Mouse (Mus musculus) kidney, postnatal 0 days (tissue): ENCODE measurements around the gene Cercam. TPM values are rescaled to one million over a fixed set of nuclear protein-coding genes. Genes with fewer than 3 reads are reported as not detected.
"Not testable (repeated sequence)": the region's sequence is repeated elsewhere in the genome, so short reads cannot be mapped to it uniquely, and the experiment has no call there.

Experiments
- ATAC-seq: fragments of 200-750 bp; cut with Nextera tagmentation; replicated peaks from 2 replicates; pipeline ENCODE4 v1.8.0; 2017; ENCODE audit warnings: low read depth, moderate number of reproducible peaks, moderate TSS enrichment, moderate library complexity; ENCODE audit not compliant: low FRiP score
- DNase-seq: peaks from one replicate; pipeline ENCODE4 v3.0.0-alpha.2; 2016; ENCODE audit warnings: low spot score
- H3K27ac ChIP-seq: fragments of 300-500 bp; sonication (generic); 2 replicates; pipeline ENCODE4 v1.5.1; 2014; ENCODE audit warnings: mild to moderate bottlenecking
- H3K27me3 ChIP-seq: fragments of 300-500 bp; sonication (generic); 2 replicates; pipeline ENCODE4 v1.6.1; 2014; ENCODE audit warnings: low read length, mixed read lengths; ENCODE audit not compliant: insufficient read depth
- H3K36me3 ChIP-seq: fragments of 300-500 bp; sonication (generic); 2 replicates; pipeline ENCODE4 v1.6.1; 2014; ENCODE audit warnings: low read length, mixed read lengths; ENCODE audit not compliant: insufficient read depth
- H3K4me1 ChIP-seq: fragments of 300-500 bp; sonication (generic); replicated peaks from 2 replicates; pipeline ENCODE4 v1.6.1; 2014; ENCODE audit warnings: antibody characterized with exemption, low read length, mixed read lengths; ENCODE audit not compliant: insufficient read depth
- H3K4me2 ChIP-seq: fragments of 300-500 bp; sonication (generic); 2 replicates; pipeline ENCODE4 v1.6.1; 2014; ENCODE audit warnings: mild to moderate bottlenecking, low read length, moderate library complexity, mixed read lengths
- H3K4me3 ChIP-seq: fragments of 300-500 bp; sonication (generic); replicated peaks from 2 replicates; pipeline ENCODE4 v1.5.1; 2014; ENCODE audit warnings: low read depth, low read length
- H3K9ac ChIP-seq: fragments of 300-500 bp; sonication (generic); 2 replicates; pipeline ENCODE4 v1.6.1; 2014; ENCODE audit warnings: low read depth, low read length
- H3K9me3 ChIP-seq: fragments of 300-500 bp; sonication (generic); replicated peaks from 2 replicates; pipeline ENCODE4 v1.6.1; 2016; ENCODE audit warnings: low read length, inconsistent platforms, mixed read lengths
- CTCF ChIP-seq: IDR thresholded peaks from 2 replicates; pipeline ENCODE4 v1.5.1; 2016; ENCODE audit warnings: antibody characterized with exemption, low read depth, mild to moderate bottlenecking, moderate library complexity
- WGBS: fragments of 180-500 bp; shearing (Covaris S2); extraction: QIAGEN DNeasy Blood & Tissue Kit; methylation state at CpG from one replicate; pipeline ENCODE4 v1.1.7; 2014; 5-methylcytosine and 5-hydroxymethylcytosine counted together
- polyA plus RNA-seq: library from polyadenylated mRNA; unstranded; fragments of >200 nt; fragmentation: Nextera tagmentation; extraction: Ambion mirVana; gene quantifications from 2 replicates; pipeline ENCODE4 v1.2.1, GENCODE M21; 2015

The Cercam gene
- polyA plus RNA-seq, 1 experiment from 2014 or later = 10.2 TPM

DNA sequence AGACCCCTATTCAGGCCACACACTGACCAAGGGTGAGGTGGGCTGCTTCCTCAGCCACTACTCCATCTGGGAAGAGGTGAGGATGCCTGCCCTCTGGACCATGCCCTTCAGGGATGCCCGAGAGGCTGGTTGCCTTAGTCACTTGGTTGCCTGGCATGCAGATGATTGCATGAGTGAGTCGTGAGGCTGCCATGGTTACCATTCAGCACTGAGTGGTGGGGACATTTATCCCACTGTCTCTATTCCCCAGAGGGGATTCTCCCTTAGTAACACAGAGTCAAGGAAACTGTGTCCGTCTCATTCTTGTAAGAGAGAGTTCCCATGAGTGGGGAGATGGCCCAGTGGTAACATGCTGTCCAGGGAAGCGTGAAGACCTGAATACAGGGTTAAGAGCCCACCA lies 9.1 kb downstream of the Cercam start:
- DNase-seq = no peak
- H3K4me2 ChIP-seq = no peak overlapping the region
- no peak overlapping the region for H3K27ac ChIP-seq
- no peak overlapping the region for H3K9ac ChIP-seq
- H3K36me3 ChIP-seq = no peaks in the 10 kb centered on the region
- H3K4me3 ChIP-seq = no peak overlapping the region
- no peak for TF ChIP-seq CTCF
- ATAC-seq = no peak
- H3K9me3 ChIP-seq = no peaks in the 10 kb centered on the region
- no peaks in the 10 kb centered on the region for H3K4me1 ChIP-seq
- no peaks in the 10 kb centered on the region for H3K27me3 ChIP-seq
- WGBS = 65% methylated on average over 4 of the region's 4 CpGs

DNA sequence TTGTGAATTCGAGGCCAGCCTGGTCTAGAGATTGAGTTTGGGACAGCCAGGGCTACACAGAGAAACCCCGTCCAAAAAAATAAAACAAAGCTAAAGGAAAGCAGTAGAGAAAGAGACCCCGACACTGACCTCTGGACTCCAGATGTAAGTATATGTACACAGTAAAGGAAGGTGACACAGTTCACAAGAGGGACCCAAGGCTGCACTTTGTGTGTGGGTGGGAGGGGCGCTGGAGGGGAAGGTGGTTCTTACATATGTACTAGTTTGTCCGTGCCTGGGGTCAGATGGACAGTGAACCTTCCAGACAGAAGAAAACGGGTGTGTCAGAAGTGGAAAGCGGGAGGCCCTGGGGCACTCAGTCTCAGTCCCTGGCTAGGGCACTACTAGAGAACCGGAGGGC lies 10.2 kb downstream of the Cercam start:
- H3K4me2 ChIP-seq = no peak overlapping the region
- no peak for DNase-seq
- no peak overlapping the region for H3K4me3 ChIP-seq
- no peaks in the 10 kb centered on the region for H3K9me3 ChIP-seq
- H3K27ac ChIP-seq = no peak overlapping the region
- ATAC-seq = no peak
- no peaks in the 10 kb centered on the region for H3K36me3 ChIP-seq
- H3K9ac ChIP-seq = no peak overlapping the region
- no peak for TF ChIP-seq CTCF
- H3K27me3 ChIP-seq = no peaks in the 10 kb centered on the region
- no peaks in the 10 kb centered on the region for H3K4me1 ChIP-seq
- 70% methylated on average over 8 of the region's 8 CpGs for WGBS

DNA sequence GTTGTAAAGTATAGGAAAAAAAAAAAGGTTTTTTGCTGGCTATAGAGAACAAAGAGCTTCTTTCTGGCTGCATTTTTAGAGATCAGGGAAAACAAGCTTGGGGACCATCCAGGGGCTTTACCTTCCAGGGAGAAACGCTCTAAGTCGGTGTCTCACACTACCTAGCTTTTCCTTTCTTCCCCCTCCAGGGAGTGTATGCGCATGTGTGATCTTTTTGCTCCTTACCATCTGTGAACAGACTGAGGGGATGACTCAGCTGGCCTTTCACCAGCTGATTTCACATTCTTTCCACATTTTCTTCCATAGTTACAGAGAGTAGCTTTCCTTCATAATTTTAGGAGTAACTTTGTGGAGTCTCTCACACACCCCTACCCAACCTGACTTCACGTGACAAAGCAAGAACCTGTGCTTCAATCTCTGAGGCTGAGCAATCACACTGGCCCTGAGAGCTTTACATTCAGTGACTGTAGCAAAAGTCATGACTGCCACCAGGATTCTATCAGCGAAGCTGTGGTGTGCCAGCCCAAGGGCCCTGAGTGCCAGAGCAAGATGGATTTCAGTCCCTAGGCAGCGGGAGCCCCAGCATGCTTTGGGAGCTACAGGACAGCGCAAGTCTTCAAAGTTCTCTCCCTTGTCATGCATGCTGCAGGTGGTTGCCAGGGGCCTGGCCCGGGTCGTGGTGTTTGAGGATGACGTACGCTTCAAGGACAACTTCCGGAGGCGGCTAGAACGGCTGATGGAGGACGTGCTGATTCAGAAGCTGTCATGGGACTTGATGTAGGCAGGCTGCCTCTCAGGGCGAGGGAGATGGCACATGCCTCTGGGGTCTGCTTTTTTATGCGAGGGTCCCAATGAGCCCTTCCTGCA lies 11.2 kb downstream of the Cercam start:
- WGBS = 77% methylated on average over 17 of the region's 17 CpGs
- no peak for ATAC-seq
- H3K4me2 ChIP-seq = no peak overlapping the region

DNA sequence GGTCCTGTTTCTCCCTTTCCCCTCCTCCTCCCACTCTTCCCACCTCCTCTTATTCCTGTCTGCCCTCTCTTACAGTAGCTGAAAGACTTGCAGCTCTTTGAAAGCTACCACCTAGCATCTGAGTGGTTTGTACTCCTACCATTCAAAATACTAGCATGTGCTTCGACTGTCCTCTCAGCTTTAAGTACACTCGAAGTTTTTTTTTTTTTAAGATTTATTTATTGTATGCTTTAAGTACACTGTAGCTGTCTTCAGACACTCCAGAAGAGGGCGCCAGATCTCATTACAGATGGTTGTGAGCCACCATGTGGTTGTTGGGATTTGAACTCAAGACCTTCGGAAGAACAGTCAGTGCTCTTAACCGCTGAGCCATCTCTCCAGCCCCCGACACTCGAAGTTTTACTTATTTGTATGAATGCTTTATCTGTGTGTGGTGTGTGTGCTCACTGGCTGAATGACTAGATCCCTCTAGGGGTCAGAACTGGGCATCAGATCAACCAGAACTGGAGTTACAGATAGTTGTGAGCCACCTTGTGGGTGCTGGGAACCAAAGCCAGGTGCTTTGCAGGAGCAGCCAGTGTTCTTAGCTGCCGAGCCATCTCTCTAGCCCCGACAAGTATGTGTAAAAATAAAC lies 17.8 kb downstream of the Cercam start:
- not testable (repeated sequence) for H3K9me3 ChIP-seq, H3K4me1 ChIP-seq, H3K9ac ChIP-seq, H3K27ac ChIP-seq, H3K27me3 ChIP-seq, H3K36me3 ChIP-seq, DNase-seq, ATAC-seq, H3K4me3 ChIP-seq, H3K4me2 ChIP-seq
- 84% methylated on average over 9 of the region's 9 CpGs for WGBS

More for the DNA sequence above, 11.2 kb downstream of the Cercam start:
- H3K4me1 ChIP-seq = no peaks in the 10 kb centered on the region
- H3K27ac ChIP-seq = no peak overlapping the region
- H3K27me3 ChIP-seq = no peaks in the 10 kb centered on the region
- H3K9ac ChIP-seq = no peak overlapping the region
- DNase-seq = no peak
- no peaks in the 10 kb centered on the region for H3K36me3 ChIP-seq
- TF ChIP-seq CTCF = no peak
- no peak overlapping the region for H3K4me3 ChIP-seq
- H3K9me3 ChIP-seq = no peaks in the 10 kb centered on the region

DNA sequence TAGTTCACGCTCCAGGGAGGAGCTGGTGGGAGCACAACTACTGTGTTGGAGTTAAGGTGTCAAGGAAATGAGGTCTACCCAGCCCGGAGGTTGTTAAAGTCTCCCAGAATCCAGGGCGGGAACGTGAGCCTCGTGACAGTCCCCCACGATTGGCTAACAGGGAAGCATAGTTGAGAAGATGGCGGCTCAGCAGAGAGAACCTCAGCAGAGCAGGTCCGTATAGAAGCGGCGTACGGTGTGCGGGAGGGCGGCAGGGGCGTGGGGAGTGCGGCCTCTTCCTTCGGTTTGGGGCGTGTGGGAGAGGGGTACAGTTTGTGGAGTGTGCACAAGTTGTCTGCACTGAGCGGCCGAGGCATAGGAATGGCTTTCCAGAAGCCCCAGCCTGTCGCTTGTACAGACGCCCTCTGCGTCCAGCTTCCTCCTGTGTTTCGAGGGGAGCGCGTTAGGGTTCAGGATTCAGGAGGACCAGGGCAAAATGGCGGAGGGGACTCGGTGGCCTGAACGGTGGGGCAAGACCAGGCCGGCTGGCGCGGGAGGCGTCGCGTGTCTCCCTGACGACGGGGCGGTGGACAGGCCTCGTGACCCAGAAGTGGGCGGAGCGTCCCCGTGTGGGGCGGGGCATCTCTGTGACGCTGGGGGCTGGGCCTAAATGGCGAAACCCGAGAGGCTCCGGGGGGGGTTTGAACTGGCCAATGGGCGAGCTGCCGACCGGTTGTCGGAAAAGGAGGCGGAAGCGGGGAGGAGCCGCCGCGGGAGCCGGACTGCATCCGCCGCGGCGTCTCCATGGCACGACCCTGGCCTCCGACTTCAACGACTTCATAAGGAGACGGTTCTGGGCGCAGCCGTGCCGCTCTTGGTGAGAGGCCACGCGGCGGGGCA lies 20.3 kb downstream of the Cercam start, which contains the start of gene Odf2:
TSS of gene Odf2 (plus strand) at position 156 of the 879 bp plus-strand sequence.
- peaks cover 6% of the 10 kb centered on the region for H3K4me1 ChIP-seq
- H3K36me3 ChIP-seq = peaks cover 16% of the 10 kb centered on the region
- H3K9ac ChIP-seq = peak within 1 kb of the TSS; percentile 90
- peak; percentile 98 for DNase-seq
- H3K4me2 ChIP-seq = peak within 1 kb of the TSS; percentile 88
- peak within 1 kb of the TSS; percentile 87 for H3K27ac ChIP-seq
- WGBS = under 1% methylated on average over 66 of the region's 70 CpGs
- no peaks in the 10 kb centered on the region for H3K27me3 ChIP-seq
- peak; percentile 91 for ATAC-seq
- TF ChIP-seq CTCF = no peak
- H3K9me3 ChIP-seq = no peaks in the 10 kb centered on the region
- peak within 1 kb of the TSS; percentile 86 for H3K4me3 ChIP-seq
